Mouse (Mus musculus) C2C12 (cell line): ENCODE results near the gene Vkorc1l1. TPM values are rescaled to one million over a fixed set of nuclear protein-coding genes. Genes with fewer than 3 reads are reported as not detected.
"Not testable (repeated sequence)": the region's sequence is repeated elsewhere in the genome, so short reads cannot be mapped to it uniquely, and the experiment has no call there.

Experiments used
- H3K27me3 ChIP-seq: one replicate; pipeline ENCODE4 v1.6.1; 2011; ENCODE audit not compliant: control insufficient read depth, insufficient read depth, insufficient read length
- H3K36me3 ChIP-seq: one replicate; pipeline ENCODE4 v1.6.1; 2011; ENCODE audit not compliant: control insufficient read depth, insufficient read depth
- H3K4me3 ChIP-seq: one replicate; pipeline ENCODE4 v1.5.1; 2011; ENCODE audit warnings: mild to moderate bottlenecking, control low read depth; ENCODE audit not compliant: poor library complexity, insufficient read depth, severe bottlenecking
- H3K79me2 ChIP-seq: one replicate; pipeline ENCODE4 v1.6.1; 2011; ENCODE audit not compliant: control insufficient read depth, insufficient read depth
- H3K79me3 ChIP-seq: one replicate; pipeline ENCODE4 v1.6.1; 2011; ENCODE audit warnings: low read depth, control low read depth
- H3ac ChIP-seq: one replicate; pipeline ENCODE3; 2011; ENCODE audit warnings: low read depth; ENCODE audit not compliant: control insufficient read depth, insufficient read length
- CEBPB ChIP-seq: IDR thresholded peaks from one replicate; pipeline ENCODE4 v1.6.1; 2011; ENCODE audit warnings: low read depth, mild to moderate bottlenecking, control low read depth, moderate library complexity
- CTCF ChIP-seq: IDR thresholded peaks from one replicate; pipeline ENCODE4 v1.5.1; 2011; ENCODE audit not compliant: control insufficient read depth, insufficient read depth, insufficient read length
- FOSL1 ChIP-seq: IDR thresholded peaks from one replicate; pipeline ENCODE4 v1.8.0; 2011; ENCODE audit warnings: mild to moderate bottlenecking, low read length; ENCODE audit not compliant: poor library complexity, insufficient read depth, severe bottlenecking
- MAX ChIP-seq: IDR thresholded peaks from one replicate; pipeline ENCODE4 v1.6.1; 2011; ENCODE audit warnings: mild to moderate bottlenecking, control low read depth
- MYOD1 ChIP-seq: IDR thresholded peaks from one replicate; pipeline ENCODE4 v1.6.1; 2011; ENCODE audit warnings: low read depth; ENCODE audit not compliant: control insufficient read depth, insufficient read length
- MYOG ChIP-seq: IDR thresholded peaks from one replicate; pipeline ENCODE4 v1.6.1; 2011; ENCODE audit not compliant: control insufficient read depth, insufficient read length; ENCODE audit errors: extremely low read depth
- USF1 ChIP-seq: IDR thresholded peaks from one replicate; pipeline ENCODE4 v1.6.1; 2011; ENCODE audit warnings: low read depth, mild to moderate bottlenecking, control low read depth, moderate library complexity
- polyA plus RNA-seq: library from polyadenylated mRNA; unstranded; fragments of >200 nt; fragmentation: generic; extraction: Trizol; gene quantifications from one replicate; pipeline ENCODE4 v1.2.1, GENCODE M21; 2012; ENCODE audit warnings: missing spikeins

The Vkorc1l1 gene
- polyA plus RNA-seq, 1 experiment, result 16.5 TPM

- H3K36me3 ChIP-seq, result no peaks in the 10 kb centered on the region
- no peaks in the 10 kb centered on the region for H3K79me3 ChIP-seq
- no peak for TF ChIP-seq MYOG
- TF ChIP-seq MAX, result no peak
- no peak for TF ChIP-seq USF1
- no peak for TF ChIP-seq FOSL1
- TF ChIP-seq MYOD1, result no peak
- no peak for TF ChIP-seq CEBPB
- TF ChIP-seq CTCF, result no peak
Measured at GRCm38 (mm10) chr5:129909147-129909546, 32.6 kb upstream of the Vkorc1l1 start.

GRCm38 (mm10) chr5:129909591-129909990, 32.2 kb upstream of the Vkorc1l1 start:
- TF ChIP-seq USF1, result no peak
- TF ChIP-seq MYOG, result no peak
- no peak for TF ChIP-seq MAX
- TF ChIP-seq FOSL1, result no peak
- TF ChIP-seq CTCF, result no peak
- no peak for TF ChIP-seq MYOD1
- TF ChIP-seq CEBPB, result no peak
- Histone ChIP-seq H3K27me3 (no peaks in the 10 kb centered on the region), H3K4me3 (no peak overlapping the region), H3K36me3 (no peaks in the 10 kb centered on the region), H3K79me3 (no peaks in the 10 kb centered on the region), H3ac (no peak overlapping the region), H3K79me2 (no peaks in the 10 kb centered on the region)

More at GRCm38 (mm10) chr5:129909147-129909546, 32.6 kb upstream of the Vkorc1l1 start:
- no peaks in the 10 kb centered on the region for H3K27me3 ChIP-seq
- no peaks in the 10 kb centered on the region for H3K79me2 ChIP-seq
- no peak overlapping the region for H3ac ChIP-seq
- peak overlapping the region; percentile 37 for H3K4me3 ChIP-seq

GRCm38 (mm10) chr5:129914024-129914423, 27.7 kb upstream of the Vkorc1l1 start:
- H3K79me2 ChIP-seq, result no peaks in the 10 kb centered on the region
- no peaks in the 10 kb centered on the region for H3K79me3 ChIP-seq
- no peak overlapping the region for H3K4me3 ChIP-seq
- no peak overlapping the region for H3ac ChIP-seq
- TF ChIP-seq CTCF (peak; percentile 27), USF1 (no peak), MYOD1 (no peak)
- no peaks in the 10 kb centered on the region for H3K36me3 ChIP-seq
- no peaks in the 10 kb centered on the region for H3K27me3 ChIP-seq

GRCm38 (mm10) chr5:129915491-129915890, 26.3 kb upstream of the Vkorc1l1 start:
- not testable (repeated sequence) for H3K79me2 ChIP-seq, H3ac ChIP-seq, H3K27me3 ChIP-seq, H3K36me3 ChIP-seq, H3K79me3 ChIP-seq, H3K4me3 ChIP-seq

GRCm38 (mm10) chr5:129918065-129918651, 23.6 kb upstream of the Vkorc1l1 start:
- Histone ChIP-seq H3K79me3 (no peaks in the 10 kb centered on the region), H3K79me2 (no peaks in the 10 kb centered on the region), H3K27me3 (no peaks in the 10 kb centered on the region), H3ac (no peak overlapping the region), H3K4me3 (no peak overlapping the region), H3K36me3 (no peaks in the 10 kb centered on the region)
- TF ChIP-seq MYOD1, result no peak
- no peak for TF ChIP-seq USF1
- TF ChIP-seq MYOG, result no peak
- no peak for TF ChIP-seq CTCF
- TF ChIP-seq FOSL1, result no peak
- no peak for TF ChIP-seq CEBPB
- no peak for TF ChIP-seq MAX

GRCm38 (mm10) chr5:129918752-129919151, 23.0 kb upstream of the Vkorc1l1 start:
- TF ChIP-seq MYOG (no peak), USF1 (no peak), MYOD1 (no peak)
- H3ac ChIP-seq, result no peak overlapping the region
- H3K27me3 ChIP-seq, result no peaks in the 10 kb centered on the region
- no peaks in the 10 kb centered on the region for H3K79me3 ChIP-seq
- no peaks in the 10 kb centered on the region for H3K79me2 ChIP-seq
- no peak overlapping the region for H3K4me3 ChIP-seq
- H3K36me3 ChIP-seq, result no peaks in the 10 kb centered on the region
